Mouse (Mus musculus) layer of hippocampus, adult 9-11 months (tissue): Measurements from ENCODE around the gene Cst11.
"Not testable (repeated sequence)": the region's sequence is repeated elsewhere in the genome, so short reads cannot be mapped to it uniquely, and the experiment has no call there.

ENCODE experiments used
- DNase-seq: peaks from one replicate; pipeline ENCODE4 v3.0.0; 2022

Cst11 gene

DNA sequence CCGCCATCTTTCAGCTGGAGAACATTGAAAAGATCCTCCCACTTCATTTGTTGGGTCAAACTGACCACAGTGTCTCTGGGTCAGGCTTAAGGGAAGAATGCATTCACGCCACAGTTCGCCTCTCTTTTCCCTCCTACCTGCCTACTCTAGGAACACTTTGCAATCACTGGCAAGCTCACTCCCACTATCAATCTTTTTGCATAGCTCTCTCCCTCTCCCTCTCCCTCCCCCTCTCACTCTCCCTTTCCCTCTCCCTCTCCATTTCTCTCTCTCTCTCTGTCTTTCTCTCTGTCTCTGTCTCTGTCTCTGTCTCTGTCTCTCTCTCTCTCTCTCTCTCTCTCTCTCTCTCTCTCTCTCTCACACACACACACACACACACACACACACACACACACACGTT, at the start of gene Cst11:
TSS of gene Cst11 (minus strand) at position 101 of the 400 bp plus-strand sequence.
- not testable (repeated sequence) for DNase-seq

DNA sequence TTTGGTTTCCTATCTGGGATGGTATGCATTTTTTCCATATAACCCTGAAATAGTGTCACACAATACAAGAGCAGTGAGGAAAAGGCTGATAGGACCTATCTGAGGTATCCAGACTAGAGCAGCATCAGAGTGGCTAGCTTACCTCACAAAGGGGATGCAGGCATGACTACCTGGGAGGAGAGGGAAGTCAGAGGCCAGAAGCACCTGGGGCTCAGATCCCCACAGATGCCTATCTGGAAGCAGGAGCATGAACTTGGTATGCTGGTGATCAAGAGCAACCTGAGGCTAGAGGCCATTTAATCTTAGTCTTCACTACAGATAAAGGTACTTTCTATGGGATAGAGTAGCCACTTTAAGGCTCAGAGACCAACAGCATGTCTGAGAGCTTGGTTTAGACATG, 48.6 kb upstream of the Cst11 start, which contains the start of gene Cst13:
TSS of gene Cst13 (plus strand) at position 173 of the 400 bp plus-strand sequence.
- no peak for DNase-seq

DNA sequence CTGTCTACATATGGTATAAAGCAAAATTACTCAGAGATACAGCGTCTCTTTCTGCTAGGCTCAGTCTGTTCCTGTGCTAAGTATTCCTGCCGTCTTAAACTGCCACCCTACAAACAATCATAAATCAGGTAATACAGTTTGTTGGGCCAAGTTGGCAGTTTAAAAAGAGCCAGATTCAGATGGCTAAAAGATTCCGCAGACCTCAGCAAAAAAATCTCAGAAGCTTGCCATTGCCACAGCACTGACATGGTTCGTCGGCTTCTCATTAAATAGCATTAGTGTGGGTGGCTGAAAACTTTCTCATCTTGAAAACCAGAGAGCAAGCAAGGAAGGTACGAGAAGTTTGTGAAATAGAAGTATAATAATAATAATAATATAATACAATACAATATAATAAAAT, 35.4 kb upstream of the Cst11 start:
- no peak for DNase-seq

DNA sequence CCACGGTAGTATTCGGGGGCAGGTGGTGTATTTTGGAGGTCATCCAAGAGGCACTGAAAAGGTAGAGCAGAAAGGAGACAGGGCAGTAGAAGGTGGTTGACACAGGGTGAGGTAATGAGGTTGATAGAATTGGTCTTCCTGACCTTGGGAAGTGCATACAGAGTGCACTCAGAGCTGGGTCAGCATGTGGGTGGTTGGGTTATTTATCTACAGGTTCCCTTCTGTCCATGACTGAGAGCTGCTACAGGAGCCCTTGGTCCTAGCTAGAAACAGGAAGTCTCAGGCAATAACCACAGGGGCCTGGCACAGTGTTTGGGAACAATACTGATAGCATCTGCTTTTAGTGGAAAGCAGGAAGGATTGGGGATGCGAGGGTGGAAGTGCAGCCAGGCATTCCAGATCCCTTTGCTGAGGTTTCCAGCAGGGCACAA, 30.2 kb upstream of the Cst11 start:
- peak; percentile 11 for DNase-seq

DNA sequence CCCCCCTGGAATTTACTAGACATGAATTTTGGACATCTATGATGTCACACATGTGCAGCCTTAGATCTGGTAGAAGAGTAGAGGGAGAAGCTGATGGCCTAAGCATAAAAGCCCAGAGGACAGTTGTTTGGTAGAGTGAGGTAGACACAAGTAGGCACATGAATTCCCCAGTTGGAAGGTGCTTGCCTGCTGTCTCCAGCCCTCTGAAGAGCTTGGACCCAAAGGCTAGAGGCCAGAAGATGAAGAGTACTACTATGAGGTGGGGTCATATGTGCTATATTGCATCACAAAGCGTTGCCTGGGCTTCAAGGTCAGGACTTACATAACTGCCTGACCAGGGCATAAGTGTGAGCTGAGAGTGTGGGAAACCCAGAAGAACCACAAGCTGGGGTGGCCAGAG, 27.2 kb upstream of the Cst11 start, which contains the start of gene Cst8:
TSS of gene Cst8 (plus strand) at position 301 of the 400 bp plus-strand sequence.
- no peak for DNase-seq

DNA sequence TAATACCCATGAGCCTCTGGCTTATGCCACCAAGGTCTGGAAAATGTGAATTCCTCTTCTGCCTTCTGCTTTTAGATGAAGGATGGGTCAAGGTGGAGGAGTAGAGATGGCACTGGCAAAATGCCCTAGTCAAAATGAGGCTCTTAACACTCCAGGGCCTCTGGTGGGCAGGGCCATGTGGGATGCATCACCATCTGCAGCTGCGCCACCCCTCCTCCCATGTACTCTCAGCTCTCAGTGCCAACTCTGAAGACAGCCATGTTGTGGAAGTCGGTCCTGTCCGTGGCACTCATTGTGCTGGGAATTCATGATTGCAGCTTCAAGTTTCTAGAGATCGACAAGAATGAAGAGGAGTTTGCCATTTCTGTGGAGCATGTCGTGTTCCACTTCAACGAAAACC, 17.8 kb upstream of the Cst11 start, which contains the start of gene Cst12:
TSS of gene Cst12 (plus strand) at position 220 of the 400 bp plus-strand sequence.
- peak; percentile 44 for DNase-seq

DNA sequence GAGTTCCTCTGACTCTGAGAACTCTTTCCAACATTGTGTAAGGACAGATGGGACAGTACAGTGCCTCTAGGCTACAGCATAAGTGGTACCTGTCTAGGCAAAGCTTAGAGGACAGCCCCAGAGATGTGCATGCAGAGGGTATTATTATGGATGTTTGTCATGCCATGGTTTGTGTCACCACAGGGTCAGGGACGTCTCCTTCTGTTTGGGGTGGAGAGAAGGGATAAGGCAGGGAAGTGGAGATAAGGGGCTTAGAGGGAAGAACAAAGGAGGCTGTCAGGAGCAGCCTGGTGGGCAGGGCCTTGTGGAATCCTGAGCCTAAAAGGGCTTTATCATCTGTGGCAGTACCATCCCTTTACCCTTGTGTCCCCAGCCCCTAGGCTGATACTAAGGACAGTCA, 10.4 kb upstream of the Cst11 start, which contains the start of gene 8030411F24Rik:
TSS of gene 8030411F24Rik (plus strand) at position 301 of the 400 bp plus-strand sequence.
- no peak for DNase-seq

DNA sequence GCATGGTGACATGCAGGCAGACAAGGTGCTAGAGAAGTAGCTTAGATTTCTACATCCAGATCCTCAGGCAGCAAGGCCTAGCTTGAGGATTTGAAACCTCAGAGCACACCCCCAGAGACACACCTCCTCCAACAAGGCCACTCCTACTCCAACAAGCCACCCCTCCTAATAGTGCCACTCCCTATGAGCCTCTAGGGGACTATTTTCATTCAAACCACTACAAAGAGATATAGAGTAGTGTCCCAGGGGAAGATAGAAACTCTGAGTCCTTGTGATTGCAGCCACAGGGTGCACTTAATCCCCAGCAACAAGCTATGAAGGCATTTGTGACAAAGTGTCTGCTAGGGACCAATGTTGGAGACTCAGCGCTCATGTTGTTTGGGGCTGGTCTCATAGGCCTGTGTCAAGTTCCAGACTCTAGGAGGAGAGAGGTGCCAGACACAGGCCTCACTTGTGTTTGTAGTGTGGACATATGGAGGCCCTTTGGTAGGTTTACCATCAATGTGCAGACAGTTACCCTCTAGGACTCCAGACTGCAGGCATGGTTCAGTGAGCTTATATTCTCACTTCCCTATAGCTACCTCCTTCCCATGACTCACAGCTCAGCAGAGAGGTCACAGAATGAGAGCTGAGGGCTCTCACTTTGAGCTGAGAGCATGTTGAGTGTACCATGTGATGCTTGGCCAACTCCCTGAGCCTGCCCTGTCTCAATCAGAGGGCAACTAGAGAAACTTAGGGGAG, 7.5 kb downstream of the Cst11 start:
- no peak for DNase-seq

DNA sequence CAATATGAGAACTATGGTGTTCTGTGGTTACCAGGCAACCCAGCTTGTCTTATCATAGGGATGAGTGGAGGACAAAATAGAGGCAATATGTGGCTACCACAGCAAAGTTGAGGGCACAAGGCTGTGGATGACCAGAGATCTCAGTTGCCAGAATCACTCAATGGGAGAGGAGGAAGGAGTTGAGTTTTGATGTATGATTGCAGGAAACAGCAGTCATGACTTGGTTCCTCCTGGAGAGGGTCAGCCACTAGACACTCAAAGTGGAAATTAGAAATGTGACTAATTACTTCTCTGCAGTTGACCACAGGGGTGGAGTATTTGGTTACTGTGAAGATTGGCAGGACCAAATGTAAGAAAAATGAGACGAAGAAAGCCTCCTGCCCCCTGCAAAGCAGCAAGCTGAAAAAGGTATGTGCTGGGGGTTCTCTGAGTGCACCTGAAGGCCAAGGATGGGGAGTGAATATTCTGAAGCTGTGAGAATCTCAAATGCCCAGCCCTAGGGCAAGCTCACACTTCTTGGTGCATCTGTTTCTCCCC, 16.9 kb downstream of the Cst11 start:
- no peak for DNase-seq

DNA sequence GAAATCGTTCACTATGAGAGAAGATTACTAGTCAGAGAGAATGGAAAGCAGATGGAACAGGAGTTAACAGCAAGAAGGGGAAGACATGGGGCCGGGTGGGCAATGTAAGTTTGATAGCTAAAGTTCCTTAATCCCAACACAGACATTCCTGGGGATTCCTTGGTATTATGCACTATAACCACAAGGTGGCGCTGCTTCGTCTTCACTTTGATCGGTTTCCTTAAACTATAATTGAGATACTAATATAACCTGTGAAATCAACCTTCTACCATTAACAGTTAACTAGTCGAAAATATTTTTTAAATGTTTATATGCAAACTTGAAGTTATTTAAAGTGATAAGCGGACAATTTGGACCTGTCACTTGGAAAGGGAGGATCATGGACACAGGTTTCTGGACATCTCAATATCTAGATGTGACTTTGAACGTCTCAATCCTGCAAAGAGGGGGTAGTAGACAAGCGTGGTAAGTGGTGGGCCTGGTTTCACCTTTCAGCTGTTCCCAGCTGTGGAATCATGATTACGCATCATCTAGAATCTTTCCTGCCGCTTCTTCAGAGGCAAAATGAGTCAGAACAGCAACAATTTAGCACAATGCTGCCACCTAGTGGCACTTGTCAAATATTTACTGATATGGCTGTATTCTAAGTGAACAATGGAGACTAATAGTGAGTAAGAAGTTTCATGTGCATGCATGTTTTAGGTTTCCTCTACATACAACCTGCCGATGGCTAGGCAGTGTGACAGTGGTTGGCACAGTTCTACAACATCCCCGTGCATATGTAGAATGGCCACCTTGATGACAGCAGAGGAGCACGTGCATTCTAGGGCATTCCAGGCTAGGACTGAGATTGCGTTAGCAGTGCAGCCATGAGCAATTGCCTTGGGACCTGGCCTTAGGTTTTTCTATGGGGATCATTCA, 19.1 kb downstream of the Cst11 start:
- peak; percentile 76 for DNase-seq

DNA sequence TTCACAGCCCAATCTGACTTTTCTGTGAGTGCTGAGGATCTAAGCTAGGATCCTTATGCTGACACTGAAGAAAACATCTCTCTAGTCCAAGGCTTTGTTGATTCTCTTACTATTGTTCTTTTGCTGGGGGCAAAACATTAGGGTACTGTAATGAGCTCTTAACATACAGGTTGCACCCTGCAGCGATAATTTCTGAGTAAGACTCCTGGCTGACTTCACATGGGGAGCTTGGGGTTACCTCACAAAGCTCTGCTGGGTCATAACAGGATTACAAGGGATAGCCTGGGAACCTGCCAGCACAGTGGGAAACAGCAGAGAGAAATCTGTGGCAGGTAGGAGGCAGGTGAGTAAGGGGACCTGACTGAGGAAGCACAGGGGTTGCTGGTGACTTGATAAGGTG, 21.2 kb downstream of the Cst11 start, which contains the start of gene Cstl1:
TSS of gene Cstl1 (plus strand) at position 301 of the 400 bp plus-strand sequence.
- DNase-seq: no peak

DNA sequence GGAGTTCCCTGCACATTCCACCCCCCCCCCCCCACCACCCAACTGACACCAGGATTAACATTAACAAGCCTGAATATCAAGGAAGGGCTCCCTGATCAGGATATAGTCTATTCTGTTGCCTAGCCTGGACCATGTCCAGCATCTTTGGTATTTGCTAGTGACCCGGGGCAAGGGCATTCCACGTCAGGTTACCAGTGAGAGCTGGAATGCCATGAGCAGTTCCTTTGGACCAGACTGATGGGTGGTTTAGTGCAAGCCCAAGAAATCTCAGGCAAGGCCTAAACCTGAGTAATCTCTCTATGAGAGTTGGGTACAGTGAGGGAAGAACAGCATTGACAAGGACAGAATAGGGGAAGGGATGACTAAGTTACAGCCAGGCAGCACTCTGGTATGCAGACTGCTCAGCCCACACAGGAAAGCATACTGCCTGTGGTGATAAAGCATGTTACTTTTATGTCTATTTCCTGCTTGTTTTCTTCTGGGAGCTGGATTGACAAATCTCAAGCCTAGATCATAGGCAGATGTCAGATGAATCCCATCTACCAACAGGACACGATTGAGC, 27.4 kb downstream of the Cst11 start:
- DNase-seq: no peak

DNA sequence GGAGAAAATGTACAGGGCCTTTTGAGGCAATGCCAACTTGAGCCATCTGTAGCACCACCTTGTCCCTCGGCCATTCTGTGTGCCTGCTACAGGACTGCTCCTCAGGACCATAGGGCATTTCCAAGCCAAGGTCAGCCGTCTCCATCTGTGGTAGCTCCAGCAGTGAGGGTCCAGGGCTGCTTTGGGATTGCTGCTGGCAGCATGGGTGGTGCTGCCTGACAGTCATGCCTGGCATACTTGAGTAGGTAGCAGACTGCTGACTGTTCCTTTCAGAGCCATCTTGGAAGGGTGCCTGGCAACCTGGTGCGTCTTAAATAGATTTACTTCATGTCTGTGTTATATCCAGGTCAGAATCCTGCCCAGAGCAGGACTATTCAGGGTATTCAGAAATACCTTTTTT, 28.3 kb downstream of the Cst11 start:
- DNase-seq: peak; percentile 47

DNA sequence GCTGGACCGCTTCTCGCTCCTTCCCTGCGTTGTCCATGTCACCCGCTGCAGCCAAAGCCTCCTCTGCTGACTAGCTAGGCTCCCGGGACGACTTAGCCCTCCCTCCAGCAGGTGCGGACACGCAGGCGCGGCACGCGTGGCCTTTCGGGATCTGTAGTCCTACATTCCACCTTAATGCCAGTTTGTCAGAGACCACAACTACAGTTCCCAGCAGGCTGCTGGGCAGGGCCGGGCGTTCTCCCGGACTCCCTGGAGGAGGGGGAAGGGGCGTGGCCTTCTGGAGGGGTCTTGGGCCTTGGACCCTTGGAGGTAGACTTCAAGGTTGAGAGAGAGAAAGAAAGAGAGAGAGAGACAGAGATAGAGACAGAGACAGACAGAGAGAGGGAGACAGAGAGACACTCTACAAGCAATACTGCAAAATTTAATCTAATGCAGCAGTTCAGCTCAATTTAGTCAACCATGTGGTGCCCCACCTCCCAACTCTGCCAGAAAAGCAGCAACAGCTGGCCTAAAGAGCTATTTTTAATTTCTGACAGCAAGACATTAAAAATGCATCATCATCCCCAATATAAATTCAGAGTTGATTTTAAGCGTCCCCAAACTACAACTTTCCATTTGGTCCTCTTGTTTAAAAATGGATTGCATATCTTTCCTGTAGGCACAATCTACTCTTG, 38.8 kb downstream of the Cst11 start, which contains the start of gene Napb:
TSS of gene Napb (minus strand) at position 141 of the 674 bp plus-strand sequence.
- DNase-seq: peak; percentile 96

DNA sequence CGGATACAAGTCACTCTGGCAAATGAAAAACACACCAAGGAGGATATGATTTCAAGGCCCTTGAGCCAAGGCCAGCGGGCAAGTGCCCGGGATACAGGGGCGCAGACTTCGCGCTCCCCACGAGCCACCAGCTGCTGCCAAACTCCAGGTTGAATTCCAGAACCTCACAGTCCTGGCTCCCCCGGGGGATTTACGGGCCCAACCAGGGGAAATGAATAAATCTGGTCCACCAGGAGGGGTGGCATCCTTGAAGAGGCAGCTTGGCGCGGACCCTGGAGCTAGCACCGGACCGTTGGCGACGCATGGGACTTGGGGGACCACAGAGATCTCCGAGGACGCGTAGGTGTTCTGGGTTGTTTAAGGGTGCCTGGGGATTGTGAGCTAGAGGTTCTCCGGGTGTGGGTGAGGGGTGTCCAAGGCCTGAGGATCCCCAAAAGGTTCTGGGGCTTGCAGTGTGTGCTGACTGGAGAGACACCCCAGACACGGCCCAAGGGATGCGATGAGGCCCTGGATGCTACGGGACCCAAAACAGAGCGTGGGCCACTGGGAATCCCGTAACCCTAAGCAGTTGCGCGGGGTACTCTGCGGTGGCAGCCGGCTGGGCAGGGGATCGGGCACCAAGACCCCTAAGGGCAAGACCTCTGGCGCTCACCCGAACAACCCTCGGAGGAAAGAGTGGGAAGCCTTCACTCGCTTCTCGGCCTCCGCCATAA, 39.5 kb downstream of the Cst11 start:
- DNase-seq: no peak

DNA sequence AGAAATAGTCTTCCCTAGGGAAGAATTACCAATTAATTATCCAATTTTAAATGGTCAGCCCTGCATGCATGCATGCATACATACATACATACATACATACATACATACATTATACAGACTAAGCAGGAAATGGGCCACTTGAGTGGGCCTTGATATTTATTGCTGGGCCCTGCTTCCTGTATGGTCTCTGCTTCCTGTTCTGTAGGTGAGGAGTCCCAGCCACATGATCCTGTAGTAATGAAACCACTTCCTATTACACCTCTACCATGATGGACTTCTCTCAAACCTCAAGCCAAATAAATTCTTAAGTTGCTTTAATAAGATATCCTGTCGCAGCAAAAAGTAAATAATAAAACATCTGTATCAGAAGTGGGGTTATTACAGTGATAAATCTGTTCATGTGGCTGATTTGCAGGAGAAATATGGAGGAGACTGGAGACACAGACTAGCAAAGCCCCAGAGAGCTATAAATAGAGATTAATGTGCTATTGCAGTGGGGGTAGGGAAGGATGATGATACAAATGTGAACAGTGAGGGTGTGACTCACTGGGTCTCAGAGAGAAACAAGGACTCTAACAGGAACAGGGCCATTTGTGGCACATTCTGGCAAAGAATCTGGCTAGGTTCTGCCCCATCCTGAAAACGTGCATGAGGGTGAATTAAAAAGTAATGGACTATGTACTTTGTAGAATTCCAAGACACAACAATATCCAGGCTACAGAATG, 51.9 kb downstream of the Cst11 start:
- DNase-seq: no peak
